Mouse (Mus musculus) layer of hippocampus, adult 2 months (tissue): ENCODE measurements around the gene Snx8. TPM values are rescaled to one million over a fixed set of nuclear protein-coding genes. Genes with fewer than 3 reads are reported as not detected.

ENCODE experiments used
- DNase-seq, 2 experiments: peaks; one replicate each; pipeline ENCODE4 v3.0.0; 2022; ENCODE audit warnings: low spot score in 2 of 2
- H3K27ac ChIP-seq: fragments of 200-600 bp; 2 replicates; pipeline ENCODE4 v1.8.1; 2022
- H3K4me3 ChIP-seq: fragments of 200-600 bp; 2 replicates; pipeline ENCODE4 v1.8.1; 2022; ENCODE audit warnings: mild to moderate bottlenecking
- CTCF ChIP-seq: fragments of 200-600 bp; conservative IDR thresholded peaks from 2 replicates; pipeline ENCODE4 v1.8.1; 2022; ENCODE audit warnings: antibody characterized with exemption, mild to moderate bottlenecking, moderate library complexity
- long read RNA-seq, 2 experiments: library from polyadenylated mRNA; stranded (forward); transcript quantifications; one replicate each; pipeline ENCODE4 v2.0.0; 2021; ENCODE audit warnings: borderline mapping rate in 2 of 2
- total RNA-seq, 2 experiments: library from RNA; stranded (reverse); gene quantifications; 2 replicates each; pipeline ENCODE4 v1.2.3; 2021

Gene Snx8
- 10 to 100 TPM in 1 of 2 experiments, 1 to 10 TPM in 1; 9.8 to 12.1 TPM for total RNA-seq
- long read RNA-seq, experiment 1, partial matches to known transcripts, result 0 of 8 reads
- long read RNA-seq, experiment 1, other reads (novel, unspliced or antisense), result 4 of 8 reads
- long read RNA-seq, experiment 2, transcript Snx8-201 (11 exons, 2,627 nt), result major isoform, 7 of 13 reads
- long read RNA-seq, experiment 2, partial matches to known transcripts, result 3 of 13 reads
- long read RNA-seq, experiment 2, other reads (novel, unspliced or antisense), result 3 of 13 reads

GRCm38 (mm10) chr5:140388588-140389576 lies at the start of gene Snx8:
TSS of gene Snx8 (minus strand) at chr5:140389262.
- peak; percentile 83 to 87 for DNase-seq
- peak within 1 kb of the TSS; percentile 68 for H3K4me3 ChIP-seq
- TF ChIP-seq CTCF, result no peak
- H3K27ac ChIP-seq, result peak within 1 kb of the TSS; percentile 34; the same call in 1 of the 2 replicates

- DNase-seq, result no peak
- no peak for TF ChIP-seq CTCF
- no peak overlapping the region for H3K4me3 ChIP-seq
- H3K27ac ChIP-seq, result no peak overlapping the region
Measured at GRCm38 (mm10) chr5:140425016-140425783, 36.1 kb upstream of the Snx8 start.

- TF ChIP-seq CTCF, result no peak
- no peak for DNase-seq
- H3K4me3 ChIP-seq, result peak overlapping the region; percentile 98
- no peak overlapping the region for H3K27ac ChIP-seq
Measured at GRCm38 (mm10) chr5:140420616-140421015, 31.6 kb upstream of the Snx8 start.

- Histone ChIP-seq H3K4me3 (peak overlapping the region; percentile 98), H3K27ac (peak overlapping the region; percentile 100)
- DNase-seq, result peak in 1 of 2 experiments; percentile 15
- no peak for TF ChIP-seq CTCF
Measured at GRCm38 (mm10) chr5:140419442-140420080, 30.5 kb upstream of the Snx8 start.

GRCm38 (mm10) chr5:140418489-140419441 lies 29.7 kb upstream of the Snx8 start, which contains the start of gene Eif3b:
TSS of gene Eif3b (plus strand) at chr5:140419328.
- TF ChIP-seq CTCF, result no peak; the same call in 1 of the 2 replicates
- peak within 1 kb of the TSS; percentile 100 for H3K27ac ChIP-seq
- peak within 1 kb of the TSS; percentile 98 for H3K4me3 ChIP-seq
- DNase-seq, result peak; percentile 85 to 87

GRCm38 (mm10) chr5:140418106-140418488 lies 29.0 kb upstream of the Snx8 start:
- Histone ChIP-seq H3K27ac (peak overlapping the region; percentile 100), H3K4me3 (peak overlapping the region; percentile 98)
- no peak for TF ChIP-seq CTCF
- DNase-seq, result no peak

- H3K27ac ChIP-seq, result no peak overlapping the region
- H3K4me3 ChIP-seq, result no peak overlapping the region
- no peak for DNase-seq
- no peak for TF ChIP-seq CTCF
Measured at GRCm38 (mm10) chr5:140414647-140415046, 25.6 kb upstream of the Snx8 start.

- TF ChIP-seq CTCF, result peak; percentile 83
- H3K27ac ChIP-seq, result no peak overlapping the region
- peak; percentile 37 to 64 for DNase-seq
- H3K4me3 ChIP-seq, result no peak overlapping the region
Measured at GRCm38 (mm10) chr5:140411339-140411738, 22.3 kb upstream of the Snx8 start.

GRCm38 (mm10) chr5:140408801-140409200 lies 19.7 kb upstream of the Snx8 start:
- Histone ChIP-seq H3K4me3 (no peak overlapping the region), H3K27ac (no peak overlapping the region)
- TF ChIP-seq CTCF, result peak; percentile 24
- DNase-seq, result no peak

GRCm38 (mm10) chr5:140406666-140407065 lies 17.6 kb upstream of the Snx8 start:
- Histone ChIP-seq H3K4me3 (no peak overlapping the region), H3K27ac (no peak overlapping the region)
- DNase-seq, result no peak
- TF ChIP-seq CTCF, result no peak

GRCm38 (mm10) chr5:140405126-140405525 lies 16.1 kb upstream of the Snx8 start:
- no peak for TF ChIP-seq CTCF
- H3K27ac ChIP-seq, result no peak overlapping the region
- no peak overlapping the region for H3K4me3 ChIP-seq
- no peak for DNase-seq
